Mouse (Mus musculus) layer of hippocampus, adult 2 months (tissue): ENCODE measurements around the gene Rubcnl. TPM values are rescaled to one million over a fixed set of nuclear protein-coding genes. Genes with fewer than 3 reads are reported as not detected.
A peak's percentile ranks its signal among the peaks of the same experiment; 100 is the strongest.

Source experiments
- DNase-seq, 2 experiments: peaks; one replicate each; pipeline ENCODE4 v3.0.0; 2022; ENCODE audit warnings: low spot score in 2 of 2
- H3K27ac ChIP-seq: fragments of 200-600 bp; 2 replicates; pipeline ENCODE4 v1.8.1; 2022
- H3K4me3 ChIP-seq: fragments of 200-600 bp; 2 replicates; pipeline ENCODE4 v1.8.1; 2022; ENCODE audit warnings: mild to moderate bottlenecking
- CTCF ChIP-seq: fragments of 200-600 bp; conservative IDR thresholded peaks from 2 replicates; pipeline ENCODE4 v1.8.1; 2022; ENCODE audit warnings: antibody characterized with exemption, mild to moderate bottlenecking, moderate library complexity
- total RNA-seq, 2 experiments: library from RNA; stranded (reverse); gene quantifications; 2 replicates each; pipeline ENCODE4 v1.2.3; 2021

The Rubcnl gene
- total RNA-seq, 2 experiments from 2014 or later, result 1.4 TPM

- H3K4me3 ChIP-seq, result no peak overlapping the region
- no peak for DNase-seq
- no peak for TF ChIP-seq CTCF
- no peak overlapping the region for H3K27ac ChIP-seq
Measured at GRCm38 (mm10) chr14:75024793-75025710, 9.2 kb downstream of the Rubcnl start.

GRCm38 (mm10) chr14:75030764-75031163, 14.9 kb downstream of the Rubcnl start:
- no peak overlapping the region for H3K27ac ChIP-seq
- no peak for DNase-seq
- TF ChIP-seq CTCF, result no peak
- H3K4me3 ChIP-seq, result no peak overlapping the region

GRCm38 (mm10) chr14:75031999-75032575, 16.3 kb downstream of the Rubcnl start:
- no peak for DNase-seq
- no peak for TF ChIP-seq CTCF
- Histone ChIP-seq H3K27ac (no peak overlapping the region), H3K4me3 (no peak overlapping the region)

GRCm38 (mm10) chr14:75032742-75033141, 16.9 kb downstream of the Rubcnl start:
- H3K4me3 ChIP-seq, result no peak overlapping the region
- no peak for DNase-seq
- no peak for TF ChIP-seq CTCF
- H3K27ac ChIP-seq, result no peak overlapping the region

GRCm38 (mm10) chr14:75034240-75034639, 18.4 kb downstream of the Rubcnl start:
- DNase-seq, result no peak

GRCm38 (mm10) chr14:75035431-75035830, 19.6 kb downstream of the Rubcnl start:
- Histone ChIP-seq H3K27ac (no peak overlapping the region), H3K4me3 (no peak overlapping the region)
- no peak for TF ChIP-seq CTCF
- DNase-seq, result no peak

More at GRCm38 (mm10) chr14:75034240-75034639, 18.4 kb downstream of the Rubcnl start:
- H3K4me3 ChIP-seq, result no peak overlapping the region
- H3K27ac ChIP-seq, result no peak overlapping the region
- no peak for TF ChIP-seq CTCF

- DNase-seq, result no peak
- Histone ChIP-seq H3K27ac (no peak overlapping the region), H3K4me3 (no peak overlapping the region)
- TF ChIP-seq CTCF, result no peak
Measured at GRCm38 (mm10) chr14:75045184-75045583, 29.4 kb downstream of the Rubcnl start.

- no peak for DNase-seq
- Histone ChIP-seq H3K27ac (no peak overlapping the region), H3K4me3 (no peak overlapping the region)
- TF ChIP-seq CTCF, result peak; percentile 60
Measured at GRCm38 (mm10) chr14:75052451-75052850, 36.6 kb downstream of the Rubcnl start.

GRCm38 (mm10) chr14:75054455-75055343, 38.9 kb downstream of the Rubcnl start:
- Histone ChIP-seq H3K27ac (no peak overlapping the region), H3K4me3 (no peak overlapping the region)
- no peak for TF ChIP-seq CTCF
- DNase-seq, result no peak

- DNase-seq, result no peak
- H3K27ac ChIP-seq, result no peak overlapping the region
- TF ChIP-seq CTCF, result no peak
- H3K4me3 ChIP-seq, result no peak overlapping the region
Measured at GRCm38 (mm10) chr14:75056861-75057431, 41.1 kb downstream of the Rubcnl start.

GRCm38 (mm10) chr14:75060562-75060961, 44.7 kb downstream of the Rubcnl start:
- DNase-seq, result peak; percentile 19 to 28
- peak; percentile 89 for TF ChIP-seq CTCF
- Histone ChIP-seq H3K4me3 (no peak overlapping the region), H3K27ac (no peak overlapping the region)

- DNase-seq, result no peak
- H3K27ac ChIP-seq, result no peak overlapping the region
- no peak for TF ChIP-seq CTCF
- no peak overlapping the region for H3K4me3 ChIP-seq
Measured at GRCm38 (mm10) chr14:75063936-75064335, 48.1 kb downstream of the Rubcnl start.
